Mouse (Mus musculus): Measurements from ENCODE around the gene Cort. TPM values are rescaled to one million over a fixed set of nuclear protein-coding genes. Genes with fewer than 3 reads are reported as not detected.

The Cort gene
- polyA plus RNA-seq, 1 experiment: 5.8 TPM

DNA sequence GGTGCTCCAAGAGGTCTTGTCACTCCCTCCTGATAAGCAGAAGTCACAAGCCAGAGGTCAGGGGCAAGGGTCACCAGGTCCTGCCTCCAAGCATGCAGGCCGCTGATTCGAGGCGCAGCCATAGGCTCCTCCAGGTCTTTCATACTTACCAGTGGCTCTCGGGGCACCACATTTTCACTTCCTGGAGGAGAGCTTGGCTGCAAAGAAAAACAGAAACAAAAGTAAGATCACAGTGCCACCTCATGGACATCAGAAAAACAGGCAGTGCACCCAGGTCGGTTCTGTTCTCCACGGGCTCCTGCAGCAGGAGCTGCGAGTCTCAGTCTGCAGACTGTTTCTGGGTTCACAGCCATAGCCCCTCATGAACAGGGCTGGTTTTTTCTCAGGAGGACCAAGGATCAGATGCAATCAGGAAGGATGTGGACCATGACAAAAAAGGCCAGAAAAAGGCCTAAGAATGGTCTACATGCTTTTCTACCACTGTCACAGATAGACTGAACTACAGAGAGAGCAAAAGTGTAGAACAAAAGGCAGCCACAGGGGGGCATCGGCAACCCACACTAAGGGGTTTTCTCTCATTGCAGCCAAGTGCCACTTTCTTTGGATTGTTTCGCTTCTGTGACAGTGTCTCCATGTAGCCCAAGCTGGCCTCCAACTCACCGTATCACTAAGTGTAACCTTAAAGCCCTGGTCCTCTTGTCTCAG, 50.5 kb downstream of the Cort start:
- TF ChIP-seq GATA1 (IDR thresholded peaks at IDR 0.05; ENCODE audit: low read length): no peak

- TF ChIP-seq GATA1 (IDR thresholded peaks at IDR 0.05; ENCODE audit: low read length): no peak
Measured at GRCm38 (mm10) chr4:149075073-149075472, 51.5 kb downstream of the Cort start.

Other genes with a start within 250 kb of the Cort start
- gene Pex14, start 26.9 kb downstream of the Cort start, polyA plus RNA-seq (2012): 57.5 and 64.7 TPM in 2 replicates
- gene Dffa, start 22.6 kb downstream of the Cort start, polyA plus RNA-seq (2012): 9.9 and 10.8 TPM in 2 replicates
- gene Cenps, start 10.9 kb upstream of the Cort start, polyA plus RNA-seq (2012): 28.5 and 34.1 TPM in 2 replicates
- gene Pgd, start 40.0 kb upstream of the Cort start, polyA plus RNA-seq (2012): 130 and 184 TPM in 2 replicates
- gene Kif1b, start 180.9 kb upstream of the Cort start, polyA plus RNA-seq (2012): 4.0 and 6.4 TPM in 2 replicates